Mouse (Mus musculus): ENCODE measurements around the gene Htr7. TPM values are rescaled to one million over a fixed set of nuclear protein-coding genes. Genes with fewer than 3 reads are reported as not detected.

The Htr7 gene
- total RNA-seq, 4 experiments from 2014 or later, result 0.37 to 0.47 (median 0.39) TPM

DNA sequence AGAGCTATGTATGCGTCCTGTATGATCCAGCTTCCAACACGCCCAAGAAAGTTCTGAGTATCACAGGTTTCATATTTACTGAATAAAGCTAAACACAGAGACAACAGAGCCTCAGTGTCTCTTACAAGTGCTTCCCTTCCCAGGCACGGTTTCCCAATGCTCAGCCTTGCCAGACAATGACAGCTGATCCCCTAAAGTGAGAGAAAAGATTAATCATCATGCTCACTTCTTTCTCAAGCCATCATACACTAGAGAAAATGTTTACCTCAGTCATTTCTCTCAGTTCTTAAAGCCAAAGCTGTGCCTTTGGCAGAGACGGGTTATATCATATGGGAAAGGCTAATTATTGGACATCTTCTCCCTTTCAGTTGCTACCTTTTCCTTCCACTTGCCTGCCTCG is 99.7 kb downstream of the Htr7 start:
- no peak for DNase-seq (ENCODE audit: low spot score)

DNA sequence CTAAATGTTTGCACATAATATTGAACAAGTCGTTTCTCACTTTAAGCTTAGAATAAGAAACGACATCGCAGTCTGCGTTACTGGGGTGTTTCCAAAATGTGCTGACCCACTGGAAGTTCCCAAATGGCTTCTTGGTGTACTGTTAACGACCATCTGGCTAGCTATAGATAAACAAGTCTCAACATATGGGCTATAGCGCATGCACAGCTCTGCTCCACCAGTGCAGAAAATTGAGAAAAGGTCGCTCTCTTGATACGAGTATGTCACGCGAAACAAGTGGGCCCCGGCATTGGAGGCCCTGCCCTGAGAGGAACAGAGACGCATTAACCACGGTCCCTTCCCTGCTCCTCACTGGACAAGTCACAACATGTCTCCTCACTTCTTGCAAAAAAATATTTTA is 101.6 kb downstream of the Htr7 start:
- DNase-seq (ENCODE audit: low spot score), result no peak

DNA sequence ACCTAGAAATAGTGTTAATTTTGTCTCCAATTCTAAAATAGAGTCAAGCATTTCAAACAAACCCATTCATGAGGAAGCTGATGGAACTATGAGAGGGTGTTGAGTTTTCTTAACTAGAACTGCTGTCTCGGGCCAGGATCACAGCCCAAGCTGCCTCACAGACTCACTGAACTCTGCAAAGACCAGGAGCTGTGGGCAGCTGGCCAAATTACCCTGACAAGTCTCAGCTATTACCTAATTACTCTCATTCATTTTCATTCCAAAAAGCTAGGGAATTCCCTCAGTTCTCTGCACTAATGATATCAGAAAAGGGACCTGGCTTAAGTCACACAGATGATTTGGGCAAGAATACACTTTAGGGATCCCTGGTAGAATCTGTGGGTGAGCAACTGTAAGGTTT is 107.4 kb downstream of the Htr7 start:
- no peak for DNase-seq (ENCODE audit: low spot score)

DNA sequence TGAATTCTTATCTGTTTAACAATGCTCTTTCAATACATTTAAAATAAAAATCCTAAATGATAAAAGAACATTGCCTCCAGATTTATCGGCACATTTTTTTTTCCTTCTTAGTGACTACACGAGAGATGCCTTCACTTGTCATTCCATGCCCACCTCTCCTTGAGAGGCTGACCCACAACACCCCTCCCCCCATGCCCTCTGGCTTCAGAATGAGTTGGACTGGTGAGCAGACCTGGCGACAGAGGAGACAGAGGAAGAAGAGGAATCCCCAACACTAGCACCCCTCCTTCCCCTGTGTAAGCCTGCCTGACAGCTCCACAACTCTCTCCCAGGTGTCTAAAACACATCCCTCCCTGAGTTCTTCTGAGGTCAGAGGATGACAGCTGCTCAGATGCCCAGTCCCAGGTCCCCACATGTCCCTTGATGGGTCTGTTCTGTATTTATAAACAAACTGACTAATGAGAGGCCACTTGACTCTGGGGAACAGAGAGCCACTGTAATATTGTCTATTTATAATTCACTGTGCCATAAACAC is 132.3 kb downstream of the Htr7 start:
- no peak for DNase-seq (ENCODE audit: low spot score)

DNA sequence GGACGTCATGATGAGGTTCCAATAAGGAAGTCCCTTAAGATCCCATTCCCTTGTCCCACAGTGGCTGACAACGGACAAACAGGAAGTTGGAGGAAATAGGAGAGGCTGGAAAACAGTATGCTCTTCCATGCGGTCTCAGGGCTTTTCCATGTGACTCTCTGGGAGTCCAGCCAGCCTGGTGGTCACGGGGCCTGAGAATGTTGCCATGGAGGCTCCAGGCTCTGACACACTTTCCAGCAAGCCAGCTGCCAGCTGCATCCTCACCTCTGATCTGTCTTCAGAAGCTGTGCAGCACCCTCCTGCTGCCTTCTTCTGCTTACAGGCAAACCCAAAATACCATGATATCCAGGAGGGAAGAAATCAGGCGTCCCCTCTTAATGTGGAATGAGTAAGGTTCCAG is 132.9 kb downstream of the Htr7 start:
- DNase-seq (ENCODE audit: low spot score), result peak; percentile 83

Other genes starting within 250 kb of the Htr7 start
- 10 to 100 TPM; 12.7 to 16.2 (median 15.0) TPM for gene Rpp30, start 26.2 kb upstream of the Htr7 start, total RNA-seq (2022)
- 1,000 to 10,000 TPM in 2 of 4 experiments, 100 to 1,000 TPM in 2; 472 to 1,222 (median 1,005) TPM for gene Ankrd1, start 62.6 kb upstream of the Htr7 start, total RNA-seq (2022)

All from heart, adult 8-10 months (tissue).